Mouse (Mus musculus) left cerebral cortex, adult 8-10 months (tissue): ENCODE data around the gene Pgr. TPM values are rescaled to one million over a fixed set of nuclear protein-coding genes. Genes with fewer than 3 reads are reported as not detected.

Experiments
- total RNA-seq, 4 experiments: library from RNA; stranded (reverse); gene quantifications; 2 replicates each; pipeline ENCODE4 v1.2.4; 2022

Gene Pgr
- total RNA-seq, 4 experiments from 2014 or later, result 17.4 to 21.8 (median 19.6) TPM

Other genes starting within 250 kb of the Pgr start
- gene Gm16485, start 72.0 kb downstream of the Pgr start, total RNA-seq, result 10 to 100 TPM; 10.0 to 14.2 (median 12.7) TPM